Mouse (Mus musculus) adrenal gland, postnatal 10 days (tissue): ENCODE data around the gene Gm732. TPM values are rescaled to one million over a fixed set of nuclear protein-coding genes. Genes with fewer than 3 reads are reported as not detected.

Source experiments
- DNase-seq: peaks from one replicate; pipeline ENCODE4 v3.0.0; 2021; ENCODE audit warnings: mixed read lengths
- long read RNA-seq, 2 experiments: library from polyadenylated mRNA; stranded (forward); transcript quantifications; one replicate each; pipeline ENCODE4 v2.0.0; 2021
- total RNA-seq, 2 experiments: library from RNA; stranded (reverse); gene quantifications; 2 replicates each; pipeline ENCODE4 v1.2.3; 2021

The Gm732 gene
- not detected for total RNA-seq
- long read RNA-seq, experiment 1: 0 reads
- long read RNA-seq, experiment 2: 0 reads

DNA sequence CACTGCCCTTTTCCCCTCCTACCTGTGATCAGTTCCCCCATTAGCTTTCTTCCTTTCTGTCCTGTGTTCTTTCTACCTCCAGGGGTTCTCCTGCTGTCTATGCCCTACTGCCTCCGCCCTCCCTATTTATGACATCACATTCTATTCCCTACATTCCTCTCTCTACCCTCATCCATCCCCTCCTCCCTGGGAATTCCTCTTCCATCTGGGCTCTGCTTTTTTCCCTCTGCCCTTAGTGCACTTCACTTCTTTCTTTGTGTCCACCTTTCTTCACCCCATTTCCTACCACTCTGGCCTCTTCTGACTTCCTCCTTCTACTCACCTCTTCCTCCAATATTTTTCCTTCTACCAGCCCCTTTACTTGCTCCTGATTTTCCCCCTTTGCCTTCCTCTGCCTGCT lies at the start of gene Gm732:
Gene Gm732, minus strand, starts transcription at position 101 of the 400 bp plus-strand sequence.
- DNase-seq: no peak

Other genes starting within 250 kb of the Gm732 start
- not detected for gene Tent5d, start 155.9 kb downstream of the Gm732 start, total RNA-seq
- gene 2610002M06Rik, start 132.1 kb downstream of the Gm732 start, total RNA-seq: 10 to 100 TPM; 10.3 to 10.8 TPM